Mouse (Mus musculus): ENCODE measurements around the gene Zfyve27. TPM values are rescaled to one million over a fixed set of nuclear protein-coding genes. Genes with fewer than 3 reads are reported as not detected.

Gene Zfyve27
- polyA plus RNA-seq, 1 experiment = 25.0 TPM

DNA sequence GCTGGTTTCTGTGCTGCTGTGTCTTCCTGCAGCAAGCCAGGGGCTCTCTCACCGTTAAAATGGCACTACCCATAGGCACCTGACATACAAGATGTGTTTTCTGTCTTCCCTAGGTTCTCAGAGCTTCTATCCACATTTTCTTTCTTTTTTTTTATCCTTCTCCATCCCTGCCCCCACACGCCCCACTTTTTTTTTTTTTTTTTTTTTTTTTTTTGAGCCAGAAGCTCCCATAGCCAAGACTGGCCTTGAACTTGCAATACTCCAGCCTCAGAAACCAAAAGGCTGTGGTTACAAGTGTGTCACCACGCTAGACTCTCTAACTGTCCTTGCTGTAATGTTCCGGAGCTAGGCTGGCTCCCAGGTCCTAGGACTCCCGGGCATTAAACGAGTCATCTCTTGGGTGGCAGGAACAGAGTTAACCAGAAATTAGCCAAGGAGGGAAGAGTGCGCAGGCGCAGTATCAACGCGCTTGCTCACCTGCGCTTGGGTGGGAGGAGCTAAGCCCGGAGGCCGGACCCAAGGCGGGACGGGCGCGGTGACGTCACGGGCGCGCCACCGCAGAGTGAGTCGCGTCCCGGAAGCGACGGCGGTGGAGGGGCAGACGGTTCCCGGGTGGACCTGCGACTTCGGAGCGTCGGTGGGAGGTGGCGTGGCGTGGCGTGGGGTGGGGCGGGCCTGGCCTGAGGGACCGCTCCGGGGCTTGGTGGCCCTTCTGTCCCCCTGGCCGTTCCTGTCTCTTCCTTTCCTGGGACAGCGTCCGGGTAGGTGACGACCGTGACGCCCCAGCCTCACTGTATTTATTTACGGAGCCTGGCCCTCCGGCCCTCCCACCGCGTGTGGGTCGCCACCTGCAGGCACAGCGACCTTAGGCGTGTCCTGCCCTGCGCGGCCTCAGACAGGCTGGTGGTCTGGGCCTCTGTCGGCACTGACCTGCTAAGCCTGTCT lies 6.5 kb downstream of the Zfyve27 start:
- Histone ChIP-seq H3K4me3 (ENCODE audit: low read depth, low read length) (peak overlapping the region; percentile 92), H3K4me1 (ENCODE audit: control insufficient read depth, insufficient read depth, low read length) (no peaks in the 10 kb centered on the region), H3K27ac (ENCODE audit: insufficient read depth, low read length) (no peak overlapping the region), H3K9me3 (replicated peaks; ENCODE audit: control insufficient read depth, insufficient read depth, low read length, poor library complexity, severe bottlenecking) (no peaks in the 10 kb centered on the region), H3K27me3 (ENCODE audit: control insufficient read depth, insufficient read depth, low read length, poor library complexity, severe bottlenecking) (no peaks in the 10 kb centered on the region), H3K9ac (ENCODE audit: low read depth, poor library complexity, severe bottlenecking) (peak overlapping the region; percentile 67), H3K36me3 (ENCODE audit: control insufficient read depth, insufficient read depth, low read length, poor library complexity, severe bottlenecking) (no peaks in the 10 kb centered on the region)
- no peak for TF ChIP-seq EP300 (IDR thresholded peaks at IDR 0.05; ENCODE audit: insufficient read depth, low read depth, low read length)
- TF ChIP-seq POLR2A (IDR thresholded peaks at IDR 0.05; ENCODE audit: insufficient read depth, low read length) = no peak
- TF ChIP-seq CTCF (IDR thresholded peaks at IDR 0.05; ENCODE audit: low read depth, low read length) = no peak

DNA sequence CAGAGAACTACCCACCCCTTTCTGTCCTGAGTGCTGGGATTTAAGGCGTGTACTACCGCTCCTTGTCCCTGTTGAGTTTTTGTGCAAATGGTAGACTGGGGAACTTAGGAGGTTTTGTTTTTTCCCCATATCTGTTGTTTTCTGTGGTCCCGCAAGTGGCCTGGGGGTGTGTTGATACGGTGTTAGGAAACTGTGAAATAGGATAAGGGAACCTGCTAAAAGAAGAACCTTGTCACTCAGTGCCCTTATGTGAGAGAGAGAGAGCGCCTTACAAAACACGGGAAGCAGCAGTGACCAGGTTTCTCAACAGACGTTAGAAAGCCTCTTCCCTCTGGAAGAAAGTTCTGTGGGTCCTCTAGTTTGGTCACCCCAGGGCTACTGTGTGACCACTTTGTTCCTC lies 13.1 kb downstream of the Zfyve27 start:
- H3K27ac ChIP-seq (ENCODE audit: insufficient read depth, low read length) = no peak overlapping the region
- no peaks in the 10 kb centered on the region for H3K9me3 ChIP-seq (replicated peaks; ENCODE audit: control insufficient read depth, insufficient read depth, low read length, poor library complexity, severe bottlenecking)
- no peak overlapping the region for H3K4me3 ChIP-seq (ENCODE audit: low read depth, low read length)
- H3K9ac ChIP-seq (ENCODE audit: low read depth, poor library complexity, severe bottlenecking) = no peak overlapping the region
- peaks cover 7% of the 10 kb centered on the region for H3K36me3 ChIP-seq (ENCODE audit: control insufficient read depth, insufficient read depth, low read length, poor library complexity, severe bottlenecking)
- no peaks in the 10 kb centered on the region for H3K4me1 ChIP-seq (ENCODE audit: control insufficient read depth, insufficient read depth, low read length)
- TF ChIP-seq EP300 (IDR thresholded peaks at IDR 0.05; ENCODE audit: insufficient read depth, low read depth, low read length) (no peak), CTCF (IDR thresholded peaks at IDR 0.05; ENCODE audit: low read depth, low read length) (no peak), POLR2A (IDR thresholded peaks at IDR 0.05; ENCODE audit: insufficient read depth, low read length) (no peak)
- no peaks in the 10 kb centered on the region for H3K27me3 ChIP-seq (ENCODE audit: control insufficient read depth, insufficient read depth, low read length, poor library complexity, severe bottlenecking)

DNA sequence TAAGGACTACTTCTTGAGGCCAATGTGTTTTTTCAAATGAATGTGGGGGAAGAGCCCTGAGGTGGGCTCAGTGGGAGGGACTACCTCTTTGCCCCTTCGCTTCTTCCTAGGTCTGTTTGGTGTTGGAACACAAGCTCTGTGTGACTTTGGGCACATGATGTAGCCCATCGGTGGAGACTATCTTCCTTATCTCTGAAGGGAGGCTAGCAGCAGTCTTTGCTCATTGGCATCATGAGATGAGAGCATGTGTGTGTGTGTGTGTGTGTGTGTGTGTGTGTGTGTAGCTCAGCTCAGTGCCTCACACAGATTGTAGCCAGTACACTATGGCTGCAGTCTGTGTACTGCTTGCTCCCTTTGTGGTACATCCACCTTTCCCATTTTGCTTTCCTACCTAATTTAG lies 13.7 kb downstream of the Zfyve27 start:
- Histone ChIP-seq H3K36me3 (ENCODE audit: control insufficient read depth, insufficient read depth, low read length, poor library complexity, severe bottlenecking) (peaks cover 7% of the 10 kb centered on the region), H3K9ac (ENCODE audit: low read depth, poor library complexity, severe bottlenecking) (no peak overlapping the region), H3K4me3 (ENCODE audit: low read depth, low read length) (no peak overlapping the region), H3K9me3 (replicated peaks; ENCODE audit: control insufficient read depth, insufficient read depth, low read length, poor library complexity, severe bottlenecking) (no peaks in the 10 kb centered on the region), H3K27me3 (ENCODE audit: control insufficient read depth, insufficient read depth, low read length, poor library complexity, severe bottlenecking) (no peaks in the 10 kb centered on the region), H3K27ac (ENCODE audit: insufficient read depth, low read length) (no peak overlapping the region), H3K4me1 (ENCODE audit: control insufficient read depth, insufficient read depth, low read length) (no peaks in the 10 kb centered on the region)
- TF ChIP-seq POLR2A (IDR thresholded peaks at IDR 0.05; ENCODE audit: insufficient read depth, low read length) (no peak), CTCF (IDR thresholded peaks at IDR 0.05; ENCODE audit: low read depth, low read length) (no peak), EP300 (IDR thresholded peaks at IDR 0.05; ENCODE audit: insufficient read depth, low read depth, low read length) (no peak)

DNA sequence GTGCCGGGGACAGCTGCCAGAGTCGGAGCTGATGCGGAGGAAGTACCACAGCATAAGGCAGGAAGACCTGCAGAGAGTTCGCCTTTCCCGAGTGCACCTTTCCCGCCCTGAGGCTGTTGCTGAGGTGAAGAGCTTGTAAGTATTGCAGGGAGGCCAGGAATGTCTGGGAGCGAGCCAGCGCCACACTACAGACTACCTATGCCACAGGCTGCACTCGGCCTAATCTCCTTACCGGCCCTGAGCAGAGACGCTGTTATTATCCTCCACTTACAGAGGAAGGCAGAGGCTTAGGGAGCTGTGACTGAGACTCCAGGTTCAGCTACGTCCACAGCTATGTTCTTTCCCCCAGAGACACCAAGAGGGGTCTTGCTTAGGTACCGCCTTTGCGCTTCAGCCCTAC lies 15.6 kb downstream of the Zfyve27 start:
- Histone ChIP-seq H3K9me3 (replicated peaks; ENCODE audit: control insufficient read depth, insufficient read depth, low read length, poor library complexity, severe bottlenecking) (no peaks in the 10 kb centered on the region), H3K4me3 (ENCODE audit: low read depth, low read length) (no peak overlapping the region), H3K27me3 (ENCODE audit: control insufficient read depth, insufficient read depth, low read length, poor library complexity, severe bottlenecking) (no peaks in the 10 kb centered on the region), H3K4me1 (ENCODE audit: control insufficient read depth, insufficient read depth, low read length) (no peaks in the 10 kb centered on the region), H3K9ac (ENCODE audit: low read depth, poor library complexity, severe bottlenecking) (no peak overlapping the region), H3K27ac (ENCODE audit: insufficient read depth, low read length) (no peak overlapping the region), H3K36me3 (ENCODE audit: control insufficient read depth, insufficient read depth, low read length, poor library complexity, severe bottlenecking) (peaks cover 13% of the 10 kb centered on the region)
- TF ChIP-seq CTCF (IDR thresholded peaks at IDR 0.05; ENCODE audit: low read depth, low read length) (no peak), EP300 (IDR thresholded peaks at IDR 0.05; ENCODE audit: insufficient read depth, low read depth, low read length) (no peak), POLR2A (IDR thresholded peaks at IDR 0.05; ENCODE audit: insufficient read depth, low read length) (no peak)

DNA sequence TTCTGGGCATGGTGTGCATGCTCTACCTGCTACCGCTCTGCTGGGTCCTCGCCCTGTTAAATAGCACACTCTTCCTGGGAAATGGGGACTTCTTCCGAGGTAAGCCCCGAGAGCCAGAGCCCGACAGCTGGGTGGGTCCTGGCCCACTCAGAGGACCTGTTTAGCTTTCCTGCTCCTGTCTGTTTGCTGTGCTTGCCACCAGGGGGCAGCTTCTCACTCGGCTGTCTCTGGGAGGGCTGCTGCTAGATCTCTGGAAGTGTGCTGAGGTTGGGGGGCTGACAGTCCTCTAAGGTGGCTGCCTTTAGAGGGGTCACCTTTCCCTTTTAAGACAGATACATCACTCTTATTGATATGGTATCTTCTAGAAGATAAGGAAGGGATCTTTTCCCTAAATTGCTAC lies 18.9 kb downstream of the Zfyve27 start:
- peak; percentile 84 for TF ChIP-seq CTCF (IDR thresholded peaks at IDR 0.05; ENCODE audit: low read depth, low read length)
- no peak for TF ChIP-seq POLR2A (IDR thresholded peaks at IDR 0.05; ENCODE audit: insufficient read depth, low read length)
- Histone ChIP-seq H3K4me1 (ENCODE audit: control insufficient read depth, insufficient read depth, low read length) (no peaks in the 10 kb centered on the region), H3K36me3 (ENCODE audit: control insufficient read depth, insufficient read depth, low read length, poor library complexity, severe bottlenecking) (peaks cover 15% of the 10 kb centered on the region), H3K9ac (ENCODE audit: low read depth, poor library complexity, severe bottlenecking) (no peak overlapping the region), H3K27ac (ENCODE audit: insufficient read depth, low read length) (no peak overlapping the region), H3K9me3 (replicated peaks; ENCODE audit: control insufficient read depth, insufficient read depth, low read length, poor library complexity, severe bottlenecking) (no peaks in the 10 kb centered on the region), H3K4me3 (ENCODE audit: low read depth, low read length) (no peak overlapping the region), H3K27me3 (ENCODE audit: control insufficient read depth, insufficient read depth, low read length, poor library complexity, severe bottlenecking) (no peaks in the 10 kb centered on the region)

DNA sequence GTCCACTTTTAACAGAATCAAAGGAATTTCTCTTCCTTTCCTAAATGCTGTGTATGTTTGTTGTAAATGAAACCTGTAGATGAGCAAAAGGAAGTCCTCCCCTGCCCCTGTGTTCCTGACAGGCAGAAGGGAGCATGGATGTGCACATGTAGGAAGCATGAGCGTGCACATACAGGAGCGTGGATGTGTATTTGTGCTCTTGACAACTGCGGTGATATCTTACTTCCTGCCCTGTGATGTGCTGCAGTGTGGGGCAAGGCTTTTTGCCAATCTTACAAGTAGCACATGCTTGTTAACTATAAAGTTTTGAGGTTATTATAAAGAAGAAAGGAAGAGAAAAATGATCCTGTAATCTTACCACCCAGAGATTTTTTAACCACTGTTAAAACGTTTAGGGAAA lies 26.0 kb downstream of the Zfyve27 start:
- Histone ChIP-seq H3K9me3 (replicated peaks; ENCODE audit: control insufficient read depth, insufficient read depth, low read length, poor library complexity, severe bottlenecking) (no peaks in the 10 kb centered on the region), H3K4me3 (ENCODE audit: low read depth, low read length) (no peak overlapping the region), H3K27me3 (ENCODE audit: control insufficient read depth, insufficient read depth, low read length, poor library complexity, severe bottlenecking) (no peaks in the 10 kb centered on the region), H3K27ac (ENCODE audit: insufficient read depth, low read length) (no peak overlapping the region), H3K4me1 (ENCODE audit: control insufficient read depth, insufficient read depth, low read length) (no peaks in the 10 kb centered on the region), H3K36me3 (ENCODE audit: control insufficient read depth, insufficient read depth, low read length, poor library complexity, severe bottlenecking) (0 out of 2 replicates have a peak, but pooled peaks cover 3% of the 10 kb centered on the region), H3K9ac (ENCODE audit: low read depth, poor library complexity, severe bottlenecking) (no peak overlapping the region)
- TF ChIP-seq POLR2A (IDR thresholded peaks at IDR 0.05; ENCODE audit: insufficient read depth, low read length) (no peak), EP300 (IDR thresholded peaks at IDR 0.05; ENCODE audit: insufficient read depth, low read depth, low read length) (no peak), CTCF (IDR thresholded peaks at IDR 0.05; ENCODE audit: low read depth, low read length) (no peak)
